Mouse (Mus musculus): Measurements from ENCODE around the gene Defb45.

DNA sequence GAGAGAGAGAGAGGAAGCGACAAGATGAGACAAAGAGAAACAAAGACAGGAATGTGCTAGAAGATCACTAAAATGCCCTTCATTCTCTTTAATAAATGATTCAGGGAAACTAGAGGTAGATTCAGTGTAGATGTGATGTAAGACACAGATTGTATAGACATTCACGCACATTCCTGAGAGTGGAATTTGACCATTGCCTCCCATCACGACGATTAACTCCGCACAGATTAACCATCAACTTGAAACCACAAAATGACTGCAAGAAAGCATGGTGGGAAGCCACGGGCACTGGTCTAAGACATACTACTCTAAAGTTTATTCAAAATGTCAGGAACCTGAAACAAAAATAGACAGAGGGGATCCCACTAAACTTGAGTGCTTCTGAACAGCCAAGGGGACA lies 28.9 kb downstream of the Defb45 start:
- no peak for TF ChIP-seq EP300 (IDR thresholded peaks at IDR 0.05; ENCODE audit: low read depth)
- TF ChIP-seq CTCF (IDR thresholded peaks at IDR 0.05; ENCODE audit: low read depth) = no peak
